Mouse (Mus musculus) heart, adult 2 months (tissue): ENCODE data around the gene Snrnp40.

Experiments
- CTCF ChIP-seq: fragments of 200-600 bp; IDR thresholded peaks from 2 replicates; pipeline ENCODE4 v1.8.1; 2022; ENCODE audit warnings: antibody characterized with exemption, mild to moderate bottlenecking, moderate library complexity
- POLR2A ChIP-seq: fragments of 200-500 bp; IDR thresholded peaks from 2 replicates; pipeline ENCODE4 v1.6.1; 2011; ENCODE audit warnings: mild to moderate bottlenecking, low read depth, low read length, control low read depth; ENCODE audit not compliant: insufficient read depth

DNA sequence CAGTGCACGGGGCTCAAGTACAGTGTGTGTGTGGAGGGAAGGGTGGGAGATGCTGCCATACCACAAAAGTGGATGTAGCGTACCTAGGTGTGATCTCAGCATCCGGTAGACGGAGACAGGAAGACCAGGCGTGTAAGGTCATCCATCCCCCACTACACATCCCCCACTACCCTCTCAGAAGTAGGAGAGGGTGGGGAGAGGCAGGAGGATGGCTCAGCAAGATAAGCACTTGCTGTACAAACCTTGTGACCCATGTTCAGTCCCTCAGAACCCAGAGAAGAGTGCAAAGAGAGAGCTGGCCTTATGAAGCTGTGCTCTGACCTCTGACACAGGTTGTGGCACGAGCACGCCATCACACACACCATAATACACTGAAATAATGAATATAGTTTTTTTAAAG lies 38.3 kb upstream of the Snrnp40 start:
- TF ChIP-seq POLR2A (no peak), CTCF (no peak)
